Mouse (Mus musculus): ENCODE results near the gene St6galnac5. TPM values are rescaled to one million over a fixed set of nuclear protein-coding genes. Genes with fewer than 3 reads are reported as not detected.

St6galnac5 gene
- polyA plus RNA-seq, 1 experiment from 2014 or later, result 0.62 TPM

DNA sequence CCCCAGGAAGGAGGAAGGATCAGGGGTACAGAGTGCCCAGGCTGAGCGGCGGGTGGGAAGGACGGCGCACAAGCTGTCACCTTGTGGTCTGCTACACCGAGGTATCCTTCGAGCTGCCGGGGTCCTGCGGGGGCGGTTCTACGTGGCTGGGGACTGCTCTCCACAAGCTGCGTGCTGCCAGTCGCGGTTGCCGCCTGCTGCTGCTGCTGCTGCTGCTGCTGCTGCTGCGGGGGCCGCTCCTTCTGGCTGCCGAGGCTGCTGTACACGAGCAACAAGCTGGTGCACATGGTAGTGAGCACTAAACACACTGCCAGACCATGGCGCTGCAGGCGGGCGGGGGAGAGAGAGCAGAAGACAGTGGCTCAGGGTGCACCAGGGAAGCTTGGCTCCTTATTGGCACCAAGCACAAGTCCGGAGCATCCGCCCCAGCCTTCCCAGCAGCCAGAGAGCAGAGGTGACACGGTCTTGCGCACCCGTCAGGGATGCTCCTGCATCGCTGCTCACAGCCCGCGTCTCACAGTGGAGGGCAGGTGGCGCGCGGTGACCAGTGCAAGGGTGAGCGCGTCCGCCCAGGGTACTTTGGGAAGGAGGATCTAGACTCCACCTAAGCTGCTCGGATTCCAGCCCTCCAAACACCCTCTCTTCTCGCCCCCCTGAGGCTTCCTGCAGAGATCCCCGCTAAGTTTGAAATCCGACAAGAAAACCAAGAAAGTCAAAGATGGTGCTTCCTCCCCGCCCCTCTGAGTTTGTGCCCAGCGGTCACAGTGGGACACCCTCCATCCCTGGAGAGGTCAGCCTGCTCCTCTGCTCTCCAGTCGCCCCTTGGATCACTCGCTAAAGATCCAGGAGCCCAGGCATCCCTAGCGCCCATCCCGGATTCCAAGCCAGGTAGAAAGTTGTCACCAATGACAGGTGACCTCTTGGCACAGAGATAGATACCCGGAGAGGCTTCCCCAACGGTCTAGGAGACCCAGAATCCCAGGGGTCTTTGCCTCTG is 770 bp downstream of the St6galnac5 start:
- peaks cover 14% of the 10 kb centered on the region for H3K4me1 ChIP-seq (replicated peaks; ENCODE audit: control insufficient read depth, insufficient read depth, low read length)
- peak overlapping the region; percentile 52 for H3K9ac ChIP-seq (ENCODE audit: low read length)
- WGBS, result under 1% methylated on average over 47 of the region's 47 CpGs
- no peaks in the 10 kb centered on the region for H3K9me3 ChIP-seq (ENCODE audit: control insufficient read depth, low read length)
- H3K27me3 ChIP-seq (ENCODE audit: control insufficient read depth, insufficient read depth, low read depth, low read length), result peaks cover 23% of the 10 kb centered on the region
- ATAC-seq (ENCODE audit: low read depth), result peak; percentile 52
- H3K4me3 ChIP-seq (ENCODE audit: low read length), result peak overlapping the region; percentile 52
- no peak overlapping the region for H3K27ac ChIP-seq (ENCODE audit: low read length)
- H3K4me2 ChIP-seq (ENCODE audit: low read depth, low read length), result peak overlapping the region; percentile 75
- no peaks in the 10 kb centered on the region for H3K36me3 ChIP-seq (ENCODE audit: control insufficient read depth, insufficient read depth, low read length)

DNA sequence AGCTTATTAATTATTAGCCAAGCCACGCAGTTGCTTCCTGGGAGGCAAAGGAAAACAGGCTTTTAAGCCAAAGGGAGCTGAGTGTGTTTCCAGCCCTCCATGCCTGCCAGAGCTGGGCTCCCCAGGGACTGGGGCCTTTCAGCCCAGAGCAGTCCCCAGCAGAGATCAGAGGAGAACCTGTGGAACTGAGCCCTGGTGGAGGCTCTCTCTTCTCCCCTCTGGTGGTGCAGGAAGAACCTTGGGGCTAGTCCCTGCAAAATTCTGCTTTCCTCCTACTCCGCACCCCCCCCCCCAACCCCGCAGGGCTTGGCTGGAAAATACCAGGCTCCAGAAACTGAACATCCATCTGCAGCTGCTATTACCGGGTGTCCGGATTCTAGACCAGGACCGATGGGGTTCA is 1.6 kb downstream of the St6galnac5 start:
- no peak for ATAC-seq (ENCODE audit: low read depth)
- Histone ChIP-seq H3K4me3 (ENCODE audit: low read length) (no peak overlapping the region), H3K9me3 (ENCODE audit: control insufficient read depth, low read length) (no peaks in the 10 kb centered on the region), H3K4me1 (replicated peaks; ENCODE audit: control insufficient read depth, insufficient read depth, low read length) (peaks cover 14% of the 10 kb centered on the region), H3K36me3 (ENCODE audit: control insufficient read depth, insufficient read depth, low read length) (no peaks in the 10 kb centered on the region), H3K4me2 (ENCODE audit: low read depth, low read length) (no peak overlapping the region), H3K9ac (ENCODE audit: low read length) (no peak overlapping the region; the same call in 1 of the 2 replicates), H3K27ac (ENCODE audit: low read length) (no peak overlapping the region), H3K27me3 (ENCODE audit: control insufficient read depth, insufficient read depth, low read depth, low read length) (peaks cover 23% of the 10 kb centered on the region)
- 19% methylated on average over 6 of the region's 6 CpGs for WGBS

DNA sequence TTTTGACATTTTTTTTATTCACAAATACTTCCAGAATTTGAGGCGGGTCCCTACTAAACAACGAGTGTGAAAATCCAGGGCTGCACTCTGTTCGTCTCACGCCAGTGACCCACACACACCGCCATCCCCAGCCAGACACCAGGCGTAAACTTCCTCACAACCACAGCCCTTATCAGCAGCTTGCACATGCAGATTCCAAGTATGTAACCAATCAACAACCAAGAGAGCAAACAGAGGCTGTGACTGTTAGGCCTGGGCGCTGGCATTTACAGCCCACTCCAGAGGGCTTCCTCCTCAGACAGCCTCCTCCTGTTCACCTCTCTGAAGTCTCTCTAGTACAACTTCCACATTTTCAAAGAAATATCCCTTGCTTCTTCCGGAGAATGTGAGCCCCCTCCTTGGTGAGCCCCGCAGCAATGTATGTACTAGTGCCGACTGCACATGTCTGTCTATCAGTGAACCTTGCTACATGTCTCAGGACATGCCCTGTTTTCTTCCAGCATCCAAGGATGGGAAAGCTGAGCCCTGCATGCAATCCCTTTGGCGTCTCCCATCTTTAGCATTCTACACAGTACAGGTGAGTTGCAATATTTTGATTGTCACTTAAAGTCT is 2.5 kb downstream of the St6galnac5 start:
- H3K9me3 ChIP-seq (ENCODE audit: control insufficient read depth, low read length), result no peaks in the 10 kb centered on the region
- no peaks in the 10 kb centered on the region for H3K36me3 ChIP-seq (ENCODE audit: control insufficient read depth, insufficient read depth, low read length)
- peaks cover 14% of the 10 kb centered on the region for H3K4me1 ChIP-seq (replicated peaks; ENCODE audit: control insufficient read depth, insufficient read depth, low read length)
- no peak for ATAC-seq (ENCODE audit: low read depth)
- H3K27me3 ChIP-seq (ENCODE audit: control insufficient read depth, insufficient read depth, low read depth, low read length), result peaks cover 23% of the 10 kb centered on the region
- H3K27ac ChIP-seq (ENCODE audit: low read length), result no peak overlapping the region
- H3K4me3 ChIP-seq (ENCODE audit: low read length), result no peak overlapping the region
- H3K4me2 ChIP-seq (ENCODE audit: low read depth, low read length), result no peak overlapping the region
- 46% methylated on average over 11 of the region's 11 CpGs for WGBS
- no peak overlapping the region for H3K9ac ChIP-seq (ENCODE audit: low read length)

DNA sequence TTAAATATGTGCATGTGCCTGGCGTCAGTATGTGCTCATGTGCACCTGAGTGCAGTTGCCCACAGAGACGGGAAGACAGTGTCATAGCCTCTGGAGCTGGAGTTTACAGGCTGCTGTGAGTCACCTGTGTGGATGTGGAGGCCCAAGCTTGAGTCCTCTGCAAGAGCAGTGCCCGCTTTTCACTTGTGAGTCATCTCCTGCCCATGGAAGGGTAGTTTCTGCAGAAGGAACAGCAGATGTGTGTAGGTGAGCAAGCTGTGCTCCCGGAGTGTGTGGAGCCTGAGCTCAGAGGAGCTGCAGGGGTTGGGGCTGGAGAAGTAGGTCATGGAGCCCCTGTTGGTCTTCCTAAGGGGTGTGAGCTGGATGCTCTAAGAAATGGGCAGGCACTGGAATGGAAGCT is 10.7 kb downstream of the St6galnac5 start:
- Histone ChIP-seq H3K4me1 (replicated peaks; ENCODE audit: control insufficient read depth, insufficient read depth, low read length) (no peaks in the 10 kb centered on the region), H3K4me3 (ENCODE audit: low read length) (no peak overlapping the region), H3K4me2 (ENCODE audit: low read depth, low read length) (no peak overlapping the region), H3K9ac (ENCODE audit: low read length) (no peak overlapping the region), H3K36me3 (ENCODE audit: control insufficient read depth, insufficient read depth, low read length) (no peaks in the 10 kb centered on the region), H3K9me3 (ENCODE audit: control insufficient read depth, low read length) (no peaks in the 10 kb centered on the region), H3K27ac (ENCODE audit: low read length) (no peak overlapping the region), H3K27me3 (ENCODE audit: control insufficient read depth, insufficient read depth, low read depth, low read length) (no peaks in the 10 kb centered on the region)
- 77% methylated on average over 4 of the region's 4 CpGs for WGBS
- no peak for ATAC-seq (ENCODE audit: low read depth)

DNA sequence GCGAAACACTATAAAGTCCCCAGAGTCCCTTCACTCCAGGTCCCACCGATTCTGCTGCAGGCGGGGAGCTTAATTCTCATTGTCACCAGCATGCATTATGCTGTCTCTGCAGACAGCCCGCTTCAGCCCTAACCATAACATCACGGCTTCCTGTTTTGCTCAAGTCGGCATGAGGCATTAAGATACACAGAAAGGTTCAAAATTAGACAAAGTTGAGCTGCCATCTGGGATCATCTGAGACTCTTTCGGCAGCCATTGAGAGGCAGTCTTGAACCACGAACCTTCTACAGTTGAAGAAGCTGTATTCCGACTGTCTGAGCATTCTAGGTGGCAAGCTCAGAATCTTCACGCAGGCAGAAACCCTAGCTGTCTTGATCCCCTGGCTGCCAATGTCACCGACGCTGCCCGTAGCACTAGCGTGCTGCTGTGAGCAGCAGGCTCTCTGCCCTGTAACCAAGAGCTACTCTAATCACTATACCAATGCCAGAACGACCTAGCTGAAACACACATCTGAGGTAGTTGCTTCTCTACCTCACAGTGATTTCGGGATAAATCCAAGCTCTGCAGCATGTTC is 12.2 kb downstream of the St6galnac5 start:
- H3K9ac ChIP-seq (ENCODE audit: low read length), result no peak overlapping the region
- 60% methylated on average over 16 of the region's 16 CpGs for WGBS
- no peak overlapping the region for H3K4me3 ChIP-seq (ENCODE audit: low read length)
- H3K4me2 ChIP-seq (ENCODE audit: low read depth, low read length), result no peak overlapping the region
- H3K9me3 ChIP-seq (ENCODE audit: control insufficient read depth, low read length), result no peaks in the 10 kb centered on the region
- H3K36me3 ChIP-seq (ENCODE audit: control insufficient read depth, insufficient read depth, low read length), result no peaks in the 10 kb centered on the region
- no peaks in the 10 kb centered on the region for H3K27me3 ChIP-seq (ENCODE audit: control insufficient read depth, insufficient read depth, low read depth, low read length)
- H3K27ac ChIP-seq (ENCODE audit: low read length), result no peak overlapping the region
- no peaks in the 10 kb centered on the region for H3K4me1 ChIP-seq (replicated peaks; ENCODE audit: control insufficient read depth, insufficient read depth, low read length)
- ATAC-seq (ENCODE audit: low read depth), result no peak

DNA sequence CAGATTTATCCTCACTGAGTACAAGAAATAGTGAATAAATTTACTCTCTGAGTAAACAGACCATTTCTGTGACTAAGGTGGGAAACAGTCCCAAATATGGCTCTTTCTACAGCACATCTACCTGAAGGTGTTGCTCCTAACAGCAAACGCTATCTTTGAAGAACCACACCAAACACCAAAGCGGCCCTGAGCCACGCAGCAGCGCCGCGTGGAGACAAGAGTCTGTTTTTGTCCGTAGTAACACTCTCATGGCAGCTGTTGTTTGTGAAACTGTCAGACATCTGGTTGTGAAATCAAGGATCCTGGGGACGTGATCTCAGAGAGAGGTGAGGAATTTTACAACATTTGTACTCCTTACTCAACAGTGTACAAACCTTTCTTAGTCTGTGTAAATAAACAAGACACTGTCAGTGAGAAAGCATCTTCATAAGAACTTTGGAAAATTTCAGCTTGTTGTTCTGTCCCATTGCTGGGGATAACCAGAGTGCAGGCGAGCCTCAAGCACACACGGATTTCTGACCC is 20.1 kb downstream of the St6galnac5 start:
- no peaks in the 10 kb centered on the region for H3K27me3 ChIP-seq (ENCODE audit: control insufficient read depth, insufficient read depth, low read depth, low read length)
- H3K36me3 ChIP-seq (ENCODE audit: control insufficient read depth, insufficient read depth, low read length), result no peaks in the 10 kb centered on the region
- no peak overlapping the region for H3K4me2 ChIP-seq (ENCODE audit: low read depth, low read length)
- no peak overlapping the region for H3K4me3 ChIP-seq (ENCODE audit: low read length)
- no peak for ATAC-seq (ENCODE audit: low read depth)
- no peak overlapping the region for H3K9ac ChIP-seq (ENCODE audit: low read length)
- WGBS, result 49% methylated on average over 10 of the region's 10 CpGs
- no peak overlapping the region for H3K27ac ChIP-seq (ENCODE audit: low read length)
- no peaks in the 10 kb centered on the region for H3K9me3 ChIP-seq (ENCODE audit: control insufficient read depth, low read length)
- no peaks in the 10 kb centered on the region for H3K4me1 ChIP-seq (replicated peaks; ENCODE audit: control insufficient read depth, insufficient read depth, low read length)

DNA sequence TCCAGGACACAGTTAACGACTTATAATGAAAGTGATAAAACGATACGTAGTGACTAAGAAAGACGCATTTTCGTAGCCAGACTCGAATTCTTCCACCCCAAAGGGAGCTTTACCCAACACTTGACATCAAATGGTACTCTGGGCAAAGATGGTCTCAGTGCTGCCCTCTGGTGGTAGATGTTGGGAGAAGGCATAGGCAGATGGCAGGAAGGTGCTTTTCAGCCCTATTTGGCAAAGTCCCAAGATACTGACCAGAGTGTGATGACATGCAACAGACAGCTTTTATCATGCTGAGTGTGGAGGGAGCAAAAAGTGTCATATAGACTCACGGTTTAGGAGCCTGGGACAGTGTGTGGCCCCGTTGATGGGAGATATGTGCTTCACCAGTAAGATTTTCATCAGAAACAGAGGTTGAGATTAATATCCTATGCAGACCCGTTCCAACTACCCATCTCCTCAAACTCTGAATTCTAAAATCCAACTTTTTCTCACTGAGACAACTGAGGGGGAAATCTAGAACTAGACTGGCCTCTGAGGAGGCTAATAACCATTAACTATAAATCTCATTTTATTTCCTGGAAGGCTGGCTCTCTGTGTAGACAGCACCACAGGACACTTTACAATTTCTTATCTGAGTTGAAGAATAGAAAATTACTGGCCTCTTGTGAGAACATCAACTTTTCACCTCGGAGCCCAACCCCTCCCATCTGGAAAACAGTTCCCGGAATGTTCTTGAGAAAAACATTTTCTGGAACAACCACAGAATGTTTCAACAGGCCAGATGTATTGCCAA is 23.5 kb downstream of the St6galnac5 start:
- no peaks in the 10 kb centered on the region for H3K27me3 ChIP-seq (ENCODE audit: control insufficient read depth, insufficient read depth, low read depth, low read length)
- H3K27ac ChIP-seq (ENCODE audit: low read length), result no peak overlapping the region
- no peak overlapping the region for H3K9ac ChIP-seq (ENCODE audit: low read length)
- WGBS, result 59% methylated on average over 11 of the region's 11 CpGs
- H3K4me1 ChIP-seq (replicated peaks; ENCODE audit: control insufficient read depth, insufficient read depth, low read length), result no peaks in the 10 kb centered on the region
- ATAC-seq (ENCODE audit: low read depth), result peak; percentile 43; the same call in 1 of the 2 replicates
- no peaks in the 10 kb centered on the region for H3K9me3 ChIP-seq (ENCODE audit: control insufficient read depth, low read length)
- H3K4me3 ChIP-seq (ENCODE audit: low read length), result no peak overlapping the region
- no peak overlapping the region for H3K4me2 ChIP-seq (ENCODE audit: low read depth, low read length)
- H3K36me3 ChIP-seq (ENCODE audit: control insufficient read depth, insufficient read depth, low read length), result no peaks in the 10 kb centered on the region

DNA sequence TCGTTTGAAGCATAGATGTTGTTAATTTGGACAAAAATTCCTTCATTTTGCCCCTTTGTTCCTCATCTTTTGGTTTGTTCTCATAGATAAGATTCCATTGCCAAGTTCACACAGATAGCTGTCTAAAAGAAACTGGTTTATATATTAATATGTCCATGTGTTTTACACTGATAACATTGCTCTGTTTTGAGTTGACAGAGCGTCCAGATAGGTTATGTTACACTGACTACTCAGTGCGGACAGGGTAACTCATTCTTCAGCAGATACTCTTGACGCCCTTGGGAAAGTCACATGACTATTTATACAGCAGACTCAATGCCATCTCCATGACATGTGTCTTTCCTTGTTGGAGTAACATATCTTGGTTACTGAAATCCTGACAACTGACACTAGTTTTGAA is 25.3 kb downstream of the St6galnac5 start:
- no peaks in the 10 kb centered on the region for H3K27me3 ChIP-seq (ENCODE audit: control insufficient read depth, insufficient read depth, low read depth, low read length)
- whole genome bisulfite sequencing, result 76% methylated on average over 4 of the region's 4 CpGs
- ATAC-seq (ENCODE audit: low read depth), result no peak

More for the DNA sequence above, 25.3 kb downstream of the St6galnac5 start:
- Histone ChIP-seq H3K9me3 (ENCODE audit: control insufficient read depth, low read length) (no peaks in the 10 kb centered on the region), H3K27ac (ENCODE audit: low read length) (no peak overlapping the region), H3K4me2 (ENCODE audit: low read depth, low read length) (no peak overlapping the region), H3K36me3 (ENCODE audit: control insufficient read depth, insufficient read depth, low read length) (no peaks in the 10 kb centered on the region), H3K4me1 (replicated peaks; ENCODE audit: control insufficient read depth, insufficient read depth, low read length) (no peaks in the 10 kb centered on the region), H3K9ac (ENCODE audit: low read length) (no peak overlapping the region), H3K4me3 (ENCODE audit: low read length) (no peak overlapping the region)

Measured in lung, embryonic 16.5 days (tissue).